Comparison of ENCODE assay signal across 8 mouse cellular contexts in genomic region chr11:75650311-75650710, GRCm38 (mm10). TPM values are rescaled to one million over a fixed set of nuclear protein-coding genes. Genes with fewer than 3 reads are reported as not detected.
A peak's percentile ranks its signal among the peaks of the same experiment; 100 is the strongest.
DNase-seq lines count a peak whose midpoint lies in the region; ATAC-seq and TF ChIP-seq lines count a peak whose summit lies in the region.

Gene Myo1c (plus strand): TSS chr11:75650504.

- H3K4me1 ChIP-seq in lung, embryonic 15.5 days, result peaks cover 52% of the 10 kb centered on the region
- H3K4me1 ChIP-seq in cortical plate, adult 2 months (ENCODE audit: control insufficient read depth, insufficient read depth, low read length), result peaks cover 5% of the 10 kb centered on the region
- peaks cover 32 to 48% of the 10 kb centered on the region in 2 experiments for H3K4me1 ChIP-seq in liver, embryonic 14.5 days (replicated peaks; ENCODE audit: control insufficient read depth in 2 of 2, insufficient read depth in 2 of 2, low read length in 1 of 2)
- peaks cover 13% of the 10 kb centered on the region for H3K4me1 ChIP-seq in stomach, postnatal 0 days (replicated peaks; ENCODE audit: control insufficient read depth, insufficient read depth)

- peak within 1 kb of the TSS; percentile 90 for H3K4me2 ChIP-seq in lung, embryonic 15.5 days
- peak within 1 kb of the TSS; percentile 96 for H3K4me2 ChIP-seq in liver, embryonic 14.5 days (ENCODE audit: low read depth)
- H3K4me2 ChIP-seq in stomach, postnatal 0 days (replicated peaks; ENCODE audit: low read depth), result peak within 1 kb of the TSS; percentile 87

- peak within 1 kb of the TSS; percentile 98 for H3K27ac ChIP-seq in lung, embryonic 15.5 days
- no peak within 1 kb of the TSS for H3K27ac ChIP-seq in cortical plate, adult 2 months (ENCODE audit: insufficient read depth, low read length)
- peak within 1 kb of the TSS; percentile 40 for H3K27ac ChIP-seq in liver, embryonic 14.5 days
- H3K27ac ChIP-seq in stomach, postnatal 0 days (replicated peaks), result peak within 1 kb of the TSS; percentile 97

- H3K4me3 ChIP-seq in lung, embryonic 15.5 days, result peak within 1 kb of the TSS; percentile 77
- H3K4me3 ChIP-seq in cortical plate, adult 2 months (ENCODE audit: insufficient read depth, low read length), result peak within 1 kb of the TSS; percentile 52; the same call in 1 of the 2 replicates
- H3K4me3 ChIP-seq in liver, embryonic 14.5 days (ENCODE audit: insufficient read depth in 1 of 2, low read depth in 2 of 2, low read length in 2 of 2), result peak within 1 kb of the TSS; percentile 48 to 85
- H3K4me3 ChIP-seq in stomach, postnatal 0 days (ENCODE audit: low read depth, low read length), result peak within 1 kb of the TSS; percentile 62

- no peak for DNase-seq in lung, postnatal 25 days (ENCODE audit: low spot score)
- DNase-seq in heart, adult 9 months (ENCODE audit: low spot score in 2 of 2), result peak; percentile 80 to 88
- peak; percentile 57 to 68 for DNase-seq in kidney, adult 8-10 months
- DNase-seq in liver, embryonic 14.5 days (ENCODE audit: low read depth in 3 of 3, low spot score in 3 of 3), result no peak
- DNase-seq in stomach, postnatal 0 days (ENCODE audit: low spot score), result no peak
- no peak for DNase-seq in natural killer cell, adult 2 months (ENCODE audit: low spot score in 2 of 2)

- H3K9me3 ChIP-seq in lung, embryonic 15.5 days, result no peaks in the 10 kb centered on the region
- no peaks in the 10 kb centered on the region for H3K9me3 ChIP-seq in liver, embryonic 14.5 days (ENCODE audit: control insufficient read depth, low read length)
- H3K9me3 ChIP-seq in stomach, postnatal 0 days (ENCODE audit: control insufficient read depth, low read length), result no peaks in the 10 kb centered on the region

- no peak for TF ChIP-seq POLR2A in cortical plate, adult 2 months (IDR thresholded peaks at IDR 0.05; ENCODE audit: extremely low read depth, insufficient read depth, low read length)

- TF ChIP-seq EP300 in liver, embryonic 14.5 days (IDR thresholded peaks at IDR 0.05; ENCODE audit: low read depth), result no peak
- TF ChIP-seq EP300 in stomach, postnatal 0 days (optimal IDR thresholded peaks at IDR 0.05), result no peak

- TF ChIP-seq CTCF in cortical plate, adult 2 months (IDR thresholded peaks at IDR 0.05; ENCODE audit: extremely low read depth, insufficient read depth, low read length), result no peak
- no peak for TF ChIP-seq CTCF in liver, embryonic 14.5 days (IDR thresholded peaks at IDR 0.05; ENCODE audit: low read depth)
- no peak for TF ChIP-seq CTCF in stomach, postnatal 0 days (IDR thresholded peaks at IDR 0.05; ENCODE audit: low read depth)

- no peaks in the 10 kb centered on the region for H3K27me3 ChIP-seq in lung, embryonic 15.5 days
- H3K27me3 ChIP-seq in liver, embryonic 14.5 days (ENCODE audit: control insufficient read depth, insufficient read depth, low read length), result no peaks in the 10 kb centered on the region
- no peaks in the 10 kb centered on the region for H3K27me3 ChIP-seq in stomach, postnatal 0 days (ENCODE audit: control insufficient read depth, insufficient read depth, low read length)

- no peak for ATAC-seq in lung, embryonic 15.5 days (ENCODE audit: borderline replicate concordance, extremely low read depth, low FRiP score, low TSS enrichment)
- no peak for ATAC-seq in liver, embryonic 14.5 days (ENCODE audit: insufficient read depth)
- ATAC-seq in stomach, postnatal 0 days (ENCODE audit: low FRiP score, low TSS enrichment), result no peak

- H3K9ac ChIP-seq in lung, embryonic 15.5 days, result peak within 1 kb of the TSS; percentile 81
- H3K9ac ChIP-seq in liver, embryonic 14.5 days (replicated peaks), result peak within 1 kb of the TSS; percentile 94
- peak within 1 kb of the TSS; percentile 83 for H3K9ac ChIP-seq in stomach, postnatal 0 days (ENCODE audit: low read length)

- no peaks in the 10 kb centered on the region for H3K36me3 ChIP-seq in lung, embryonic 15.5 days
- no peaks in the 10 kb centered on the region; the same call in 1 of the 2 replicates for H3K36me3 ChIP-seq in liver, embryonic 14.5 days (replicated peaks; ENCODE audit: control insufficient read depth, insufficient read depth, low read depth)
- 0 out of 2 replicates have a peak, but pooled peaks cover 2% of the 10 kb centered on the region for H3K36me3 ChIP-seq in stomach, postnatal 0 days (ENCODE audit: control insufficient read depth, insufficient read depth, low read length)

- 69% methylated on average over 7 of the region's 7 CpGs for WGBS in lung, embryonic 15.5 days
- 55% methylated on average over 7 of the region's 7 CpGs for WGBS in liver, embryonic 14.5 days (ENCODE audit: insufficient replicate concordance)
- WGBS in stomach, postnatal 0 days, result 63% methylated on average over 7 of the region's 7 CpGs

RNA-seq across cellular contexts. Expression of gene Myo1c, which starts in this region (rescaled TPM):
- 71.2 and 78.8 TPM in 2 replicates for polyA plus RNA-seq in lung, embryonic 15.5 days (2015; fragmentation: Nextera tagmentation; extraction: Ambion mirVana)
- 17.7 and 19.0 TPM in 2 replicates for polyA plus RNA-seq in cortical plate, adult 2 months (2012; rRNA removed)
- 12.8 and 14.4 TPM in 2 replicates for polyA plus RNA-seq in liver, embryonic 14.5 days (2012; rRNA removed)
- 12.6 and 16.3 TPM in 2 replicates for polyA plus RNA-seq in liver, embryonic 14.5 days (2014; fragmentation: Nextera tagmentation; extraction: Ambion mirVana)
- 41.8 and 41.9 TPM in 2 replicates for polyA plus RNA-seq in stomach, postnatal 0 days (2015; fragmentation: Nextera tagmentation; extraction: Ambion mirVana)

Comparison
In these comparisons a context has a peak if more than half of its experiments do, and no peak if none do; other contexts are left out.
1. DNase-seq: peak in heart, adult 9 months (2 of 2) and kidney, adult 8-10 months (2 of 2); none in lung, postnatal 25 days (single experiment), liver, embryonic 14.5 days (0 of 3), stomach, postnatal 0 days (single experiment) and natural killer cell, adult 2 months (0 of 2).
2. Peak in every context shown above with its lines, with median percentiles within 50 percentile points of each other: H3K4me2 ChIP-seq, H3K4me3 ChIP-seq and H3K9ac ChIP-seq.